Mouse (Mus musculus): ENCODE results near the gene Pafah1b1. TPM values are rescaled to one million over a fixed set of nuclear protein-coding genes. Genes with fewer than 3 reads are reported as not detected.

Pafah1b1 gene
- 10 to 100 TPM; 79.4 to 92.1 (median 81.5) TPM for polyA plus RNA-seq (2017; shearing (Covaris generic))

DNA sequence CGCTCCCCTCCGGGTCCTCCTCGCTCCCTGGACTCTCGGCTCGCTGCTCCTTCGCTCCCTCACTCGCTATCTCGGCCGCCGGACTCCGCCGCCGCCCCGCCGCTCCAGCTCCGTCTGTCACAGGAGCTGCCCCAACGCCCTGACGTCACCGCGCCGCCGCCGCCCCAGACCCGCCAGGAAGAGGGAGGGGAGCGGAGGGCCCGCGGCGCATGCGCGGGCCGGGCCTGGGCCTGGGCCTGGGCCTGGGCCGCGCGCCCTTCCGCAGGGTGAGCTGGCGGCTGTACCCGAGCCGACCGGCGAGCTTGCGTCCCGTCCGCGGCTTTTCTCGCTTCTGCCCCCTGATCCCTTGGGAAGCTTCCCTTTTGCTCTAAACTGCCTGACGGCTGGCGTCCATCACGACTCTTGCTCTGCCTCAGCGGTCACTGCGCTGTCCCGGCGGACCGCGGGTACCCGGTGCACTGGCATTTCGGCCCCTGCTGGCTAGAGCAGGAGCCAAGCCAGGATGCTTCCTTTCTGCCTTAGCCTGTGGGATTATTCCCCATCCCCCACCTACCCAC is at the start of gene Pafah1b1:
Gene Pafah1b1, minus strand, starts transcription at position 436 of the 557 bp plus-strand sequence.
- peak; percentile 79 for ATAC-seq

DNA sequence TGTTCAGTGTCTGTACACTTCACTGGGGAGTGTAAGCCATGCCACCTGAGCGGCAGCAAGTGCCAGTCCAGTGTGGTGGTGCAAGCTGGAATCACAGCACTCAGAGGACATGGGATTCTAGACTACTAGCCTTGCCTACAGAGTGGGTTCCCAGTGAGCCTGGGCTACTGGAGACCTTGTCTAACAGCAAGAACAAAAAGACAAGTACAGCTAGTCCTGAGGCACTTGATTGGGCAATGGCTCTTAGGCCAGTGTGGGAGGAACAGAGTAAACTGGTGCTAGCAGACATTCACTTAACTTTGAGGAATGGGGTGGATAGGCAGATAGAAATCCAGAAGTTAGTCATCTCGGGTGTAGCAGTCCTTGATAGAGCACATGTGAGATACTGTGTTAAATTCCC is 47.9 kb upstream of the Pafah1b1 start:
- no peak for ATAC-seq

DNA sequence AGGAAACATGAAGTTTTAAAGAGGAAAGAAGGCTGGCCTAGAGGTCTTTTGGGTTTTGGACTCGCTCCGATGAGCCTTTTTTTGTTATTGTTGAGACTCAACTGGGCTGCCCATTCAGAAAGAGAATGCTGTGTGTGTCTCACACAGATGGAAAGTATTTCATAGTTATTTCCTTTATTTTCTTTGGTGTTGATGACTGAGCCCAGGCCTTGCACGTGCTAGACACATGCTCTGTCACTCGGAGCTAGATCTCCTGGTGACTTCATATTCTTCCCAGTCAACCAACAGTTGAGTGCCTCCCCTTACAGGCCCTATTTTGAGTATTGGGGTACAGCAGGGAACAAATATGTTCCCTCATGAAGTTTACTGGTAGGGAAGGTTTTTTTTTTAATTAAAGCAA is 47.2 kb upstream of the Pafah1b1 start:
- ATAC-seq: no peak

DNA sequence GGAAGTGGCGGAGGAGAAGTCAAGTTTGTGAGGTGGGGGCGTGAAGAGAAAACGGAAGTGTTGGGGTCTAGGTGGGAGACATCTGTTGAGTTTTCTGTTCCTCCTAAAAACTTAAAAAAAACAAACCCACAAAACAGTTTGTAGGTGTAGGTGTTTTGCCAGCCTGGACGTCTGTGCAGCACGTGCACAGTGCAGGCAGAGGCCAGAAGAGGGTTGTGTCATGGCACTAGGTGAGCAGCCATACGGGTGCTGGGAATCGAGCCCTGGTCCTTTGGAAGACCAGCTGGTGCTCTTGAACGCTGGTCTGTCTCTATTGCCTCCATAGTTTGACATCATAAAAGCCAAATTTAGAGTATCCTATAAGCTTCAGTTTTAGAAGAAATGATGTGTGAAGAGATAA is 46.8 kb upstream of the Pafah1b1 start:
- ATAC-seq: no peak

DNA sequence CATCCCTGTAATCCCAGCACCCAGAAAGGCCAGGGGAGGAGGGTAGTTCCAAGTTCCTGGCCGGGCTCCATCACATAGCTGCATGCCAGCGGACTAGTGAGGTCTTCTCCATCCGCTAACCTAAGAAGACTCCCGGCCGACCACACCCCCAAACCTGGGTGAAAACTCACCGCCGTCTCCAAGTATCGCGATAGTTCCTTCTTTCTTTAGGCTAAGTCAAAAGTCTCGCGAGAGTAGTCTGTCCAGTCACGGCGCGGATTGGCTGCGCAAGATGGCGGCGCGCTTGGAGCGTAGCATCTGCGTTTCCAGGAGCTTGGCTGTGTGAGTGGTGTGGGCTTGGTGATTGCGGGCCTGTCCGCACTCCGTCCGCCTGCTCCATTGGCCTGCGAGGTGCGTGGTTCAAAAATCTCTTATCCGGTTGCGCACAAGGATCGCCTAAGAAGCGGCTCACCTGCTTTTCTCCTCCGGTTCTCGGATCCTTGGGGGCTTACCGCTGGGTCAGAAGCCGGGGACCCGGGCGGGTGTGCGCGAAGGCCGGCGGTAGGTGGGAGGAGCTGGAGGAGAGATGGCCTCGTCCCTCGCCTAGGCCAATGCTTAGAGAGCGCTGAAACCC is 46.2 kb upstream of the Pafah1b1 start, which contains the start of gene Mettl16:
Gene Mettl16, plus strand, starts transcription at position 236 of the 613 bp plus-strand sequence.
- peak; percentile 99 for ATAC-seq

DNA sequence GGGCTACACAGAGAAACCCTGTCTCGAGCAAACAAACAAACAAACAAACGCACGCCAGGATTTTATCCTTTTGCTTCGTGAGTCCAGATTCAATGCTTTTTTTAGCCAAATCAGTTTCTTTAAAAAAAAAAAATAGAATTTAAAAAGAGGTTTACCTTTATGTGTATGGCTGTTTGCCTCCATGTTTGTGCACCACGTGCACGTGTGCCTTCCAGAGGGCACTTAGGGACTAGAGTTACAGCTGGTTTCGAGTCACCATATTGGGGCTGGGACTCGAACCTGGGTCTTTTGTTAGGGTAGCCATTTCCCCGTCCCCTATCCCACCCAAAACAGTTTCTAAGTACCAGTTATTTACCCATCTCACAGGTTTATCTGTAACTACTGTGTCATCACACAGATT is 45.6 kb upstream of the Pafah1b1 start:
- no peak for ATAC-seq

DNA sequence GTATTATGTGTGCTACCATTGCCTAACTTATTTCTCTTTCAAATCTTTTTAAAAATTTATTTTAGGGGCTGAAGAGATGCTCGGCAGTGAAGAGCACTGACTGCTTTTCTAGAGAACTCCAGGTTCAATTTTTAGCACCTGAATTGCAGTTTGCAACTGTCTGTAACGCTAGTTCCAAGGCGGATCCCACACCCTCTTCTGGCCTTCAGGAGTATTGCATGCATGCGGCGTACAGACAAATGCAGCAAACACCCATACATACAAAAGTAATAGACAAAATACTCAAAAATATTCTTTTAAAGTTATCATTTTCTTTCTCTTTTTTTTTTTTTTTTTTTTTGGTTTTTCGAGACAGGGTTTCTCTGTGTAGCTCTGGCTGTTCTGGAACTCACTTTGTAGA is 43.6 kb upstream of the Pafah1b1 start:
- ATAC-seq: no peak

DNA sequence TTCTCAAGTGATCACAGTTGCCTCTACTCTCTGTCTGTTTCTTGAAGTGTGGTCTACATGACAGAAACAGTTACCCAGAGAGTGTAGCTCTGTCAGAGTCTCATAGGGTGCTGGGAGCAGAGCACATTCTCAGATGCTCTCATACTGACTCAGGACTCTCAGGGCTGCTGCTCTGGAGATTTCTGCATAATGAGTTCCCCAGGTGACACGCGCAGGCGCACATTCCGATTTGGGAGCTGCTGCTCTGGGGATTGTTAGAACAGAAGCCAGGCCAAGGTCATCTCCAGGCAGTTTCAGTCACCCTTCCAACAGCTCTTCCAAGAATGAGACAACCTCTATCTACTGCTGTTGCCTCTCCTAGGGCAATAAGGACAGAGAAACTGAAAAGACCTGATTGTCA is 43.0 kb upstream of the Pafah1b1 start:
- ATAC-seq: no peak

DNA sequence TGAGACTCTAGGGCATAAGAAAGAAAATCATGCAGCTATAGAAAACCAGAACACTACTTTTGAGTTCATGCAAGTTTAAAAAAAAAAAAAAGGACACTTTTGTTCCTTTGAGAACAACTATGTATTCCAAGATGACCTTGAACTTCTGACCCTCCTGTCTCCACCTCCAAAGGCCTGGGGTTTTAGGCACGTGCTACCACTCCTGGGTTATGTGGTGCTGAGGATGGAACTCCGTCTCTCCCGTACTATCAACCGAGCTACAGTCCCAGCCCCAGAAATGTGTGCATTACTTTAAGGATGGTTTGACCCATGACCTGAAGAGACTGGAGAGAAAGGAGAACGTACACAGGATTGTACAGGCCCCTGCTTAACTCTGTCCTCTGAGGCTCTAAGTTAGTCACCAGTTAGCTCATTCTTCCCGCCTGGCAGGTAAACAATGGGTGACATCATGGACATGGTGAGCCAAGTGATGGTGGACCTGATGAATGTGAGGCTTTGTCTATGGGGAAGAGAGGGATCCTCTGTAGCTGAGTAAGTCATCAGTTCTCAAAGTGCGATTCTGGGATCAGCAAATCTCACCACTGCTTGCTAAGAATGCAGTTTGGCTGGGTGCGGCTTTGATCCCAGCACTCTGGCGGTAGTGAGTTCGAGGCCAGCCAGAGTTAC is 39.6 kb upstream of the Pafah1b1 start:
- ATAC-seq: no peak

DNA sequence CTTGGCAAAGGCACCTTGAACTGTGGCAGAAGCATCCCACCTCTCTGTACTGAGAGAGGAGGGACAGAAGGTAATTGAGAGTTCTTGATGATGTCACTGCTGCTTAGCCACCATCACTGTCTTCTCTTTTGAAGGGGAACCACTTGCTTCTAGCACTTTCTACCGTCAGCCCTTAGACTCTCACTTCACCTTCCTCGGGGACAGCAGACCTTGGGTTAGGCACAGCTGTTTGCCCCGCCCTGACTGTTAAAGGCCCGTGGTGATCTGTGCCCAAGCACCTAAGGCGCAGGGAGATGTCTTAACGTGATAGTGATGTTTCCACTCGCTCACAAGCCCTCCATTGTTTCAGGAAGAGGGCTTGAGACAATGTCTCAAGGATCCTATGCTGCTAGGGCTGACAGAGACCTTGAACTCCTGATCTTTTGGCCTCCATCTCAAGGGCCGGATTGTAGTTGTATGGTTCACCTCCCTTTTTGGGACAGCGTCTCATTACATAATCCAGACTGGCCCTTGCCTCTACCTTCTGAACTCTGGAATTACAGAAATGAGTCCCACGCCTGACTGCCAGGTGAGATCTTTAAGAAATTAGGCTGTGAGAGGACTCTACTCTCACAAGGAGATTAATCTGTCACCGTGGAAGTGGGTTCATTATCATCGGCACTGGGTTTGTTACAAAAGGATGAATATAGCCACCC is 36.7 kb upstream of the Pafah1b1 start:
- no peak for ATAC-seq

DNA sequence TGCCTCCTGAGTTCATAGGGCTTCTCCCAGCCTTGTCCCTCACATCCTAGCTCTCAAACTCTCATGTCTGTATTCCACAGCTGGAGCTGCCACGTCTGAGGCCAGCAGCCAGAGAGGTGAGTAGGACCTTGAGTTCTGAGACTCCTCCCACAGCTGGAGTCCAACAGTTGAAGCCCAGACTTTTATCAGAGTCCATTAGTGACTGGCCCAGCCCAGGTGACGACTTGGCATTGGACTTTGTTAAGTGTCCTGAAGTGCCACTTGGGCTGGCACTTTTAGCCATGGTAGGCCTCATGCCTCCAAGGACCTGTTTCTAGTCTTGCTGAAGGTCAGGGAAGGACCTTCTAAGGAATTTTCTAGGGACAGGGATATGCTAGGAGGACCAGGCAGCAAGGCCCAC is 32.2 kb upstream of the Pafah1b1 start:
- no peak for ATAC-seq

DNA sequence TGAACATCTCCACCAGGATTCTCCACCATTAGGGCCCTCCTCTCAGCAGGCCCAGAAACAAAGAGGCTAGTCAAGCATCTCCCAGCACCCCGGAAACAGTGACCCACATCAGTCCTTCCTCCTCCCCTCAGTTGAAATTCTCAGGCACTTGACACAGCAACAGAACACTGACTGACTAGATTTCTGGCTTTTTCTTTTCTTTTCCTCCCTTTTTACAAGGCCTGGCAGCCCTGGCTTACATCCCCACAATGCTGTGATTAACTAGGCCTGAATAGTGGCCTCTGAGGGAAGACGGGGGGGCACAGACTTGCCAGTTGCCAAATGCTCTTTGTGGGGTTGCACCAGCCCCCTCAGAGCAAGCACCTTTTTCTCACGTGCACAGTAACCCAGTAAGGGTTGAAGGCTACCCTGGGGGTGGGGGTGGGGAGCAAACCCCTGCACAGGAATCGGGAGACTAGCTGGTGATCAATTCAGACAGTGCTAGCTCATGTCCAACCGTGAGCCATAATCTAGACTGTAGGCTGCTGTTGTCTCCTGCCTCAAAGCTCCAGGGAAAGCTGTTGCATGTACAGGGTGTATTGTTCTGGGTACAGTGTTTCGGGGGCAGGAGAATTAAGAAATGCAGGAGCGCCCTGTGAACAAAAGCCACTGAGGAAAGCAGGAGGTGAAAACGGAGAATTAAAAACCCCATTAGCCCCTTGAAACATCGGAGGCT is 27.0 kb upstream of the Pafah1b1 start:
- no peak for ATAC-seq

DNA sequence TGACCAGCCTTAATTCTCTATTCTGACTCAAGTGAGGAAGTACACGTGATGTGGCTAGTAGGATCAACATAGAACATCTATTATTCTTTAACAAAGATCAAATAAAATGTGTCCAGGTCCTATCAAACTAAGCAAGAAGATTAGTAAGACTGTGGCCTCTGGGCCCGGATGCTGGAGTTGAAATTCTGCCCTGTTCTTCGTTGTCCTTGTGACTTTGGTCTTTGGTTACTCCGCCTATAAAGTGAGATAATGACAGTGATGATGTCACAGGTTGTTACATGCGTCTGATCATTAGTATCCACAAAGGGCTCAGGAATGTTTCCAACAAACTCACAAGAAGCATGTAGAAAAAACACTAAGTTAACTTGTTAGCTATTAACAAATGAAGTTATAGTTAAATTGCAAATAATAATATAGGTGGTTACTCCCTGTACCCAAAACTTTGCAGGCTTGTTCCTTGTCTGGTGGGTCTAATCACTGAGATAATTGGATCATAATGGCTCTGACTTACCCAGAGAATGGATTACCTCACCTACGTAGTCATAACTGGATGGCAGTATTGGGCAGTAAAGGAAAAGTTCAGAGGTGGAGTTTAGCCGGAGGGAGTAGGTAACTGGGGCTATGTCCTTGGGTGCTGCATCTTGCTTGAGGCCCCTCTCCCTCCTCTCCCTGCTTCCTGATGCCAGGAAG is 26.3 kb upstream of the Pafah1b1 start:
- ATAC-seq: no peak

DNA sequence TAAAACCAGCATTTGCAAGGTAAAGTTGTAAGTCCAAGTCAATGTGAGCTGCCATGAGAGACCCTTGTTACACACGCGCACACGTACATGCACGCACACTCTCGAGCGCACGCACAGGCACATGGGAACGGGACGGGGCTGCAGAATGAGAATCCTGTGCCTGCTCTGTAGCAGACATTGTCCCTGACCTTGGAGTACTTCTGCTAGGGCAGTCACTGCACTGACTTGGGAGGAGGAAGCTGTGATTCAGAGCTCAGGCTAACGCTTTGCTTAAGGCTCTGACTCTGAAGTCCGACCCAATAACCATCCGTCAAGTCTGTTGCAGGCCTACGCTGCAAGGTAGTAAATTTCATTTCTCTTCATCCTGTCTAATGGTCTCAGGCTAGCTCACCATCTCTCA is 24.8 kb upstream of the Pafah1b1 start:
- ATAC-seq: no peak

DNA sequence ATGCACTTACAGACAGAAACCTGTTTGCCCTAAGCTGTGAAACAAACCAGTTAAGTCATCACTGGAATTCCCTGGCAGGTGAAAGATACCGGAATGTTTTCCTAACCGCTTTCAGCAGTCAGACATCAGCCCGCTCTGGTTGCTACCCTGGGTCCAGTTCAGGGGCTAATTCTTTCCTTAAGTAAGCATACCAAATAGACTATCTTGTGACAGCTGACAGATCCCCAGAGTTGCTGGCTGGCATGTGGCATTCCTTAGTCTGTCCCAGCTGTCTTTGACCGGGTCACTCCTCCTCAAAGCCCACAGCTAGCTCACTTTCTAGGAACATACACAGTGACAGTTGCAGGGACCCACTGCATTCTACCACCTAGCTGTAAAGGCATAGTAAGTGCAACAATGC is 23.6 kb upstream of the Pafah1b1 start:
- ATAC-seq: no peak

DNA sequence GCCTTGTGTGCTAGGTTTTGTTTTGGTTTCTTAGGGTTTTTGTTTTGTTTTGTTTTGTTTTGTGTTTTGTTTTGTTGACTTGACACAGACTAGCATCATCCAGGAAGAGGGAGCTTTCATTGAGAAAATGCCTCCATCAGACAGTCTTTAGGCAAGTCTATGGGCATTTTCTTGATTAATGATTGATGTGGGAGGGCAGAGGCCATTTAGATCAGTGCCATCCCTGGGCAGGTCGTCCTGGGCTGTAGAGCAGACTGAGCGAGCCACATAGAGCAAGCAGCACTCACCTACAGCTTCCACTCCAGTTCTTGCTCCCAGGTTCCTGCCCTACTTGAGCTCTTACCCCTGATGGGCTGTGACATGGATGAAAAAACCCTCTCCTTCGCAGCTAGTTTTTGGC is 13.4 kb upstream of the Pafah1b1 start:
- no peak for ATAC-seq

DNA sequence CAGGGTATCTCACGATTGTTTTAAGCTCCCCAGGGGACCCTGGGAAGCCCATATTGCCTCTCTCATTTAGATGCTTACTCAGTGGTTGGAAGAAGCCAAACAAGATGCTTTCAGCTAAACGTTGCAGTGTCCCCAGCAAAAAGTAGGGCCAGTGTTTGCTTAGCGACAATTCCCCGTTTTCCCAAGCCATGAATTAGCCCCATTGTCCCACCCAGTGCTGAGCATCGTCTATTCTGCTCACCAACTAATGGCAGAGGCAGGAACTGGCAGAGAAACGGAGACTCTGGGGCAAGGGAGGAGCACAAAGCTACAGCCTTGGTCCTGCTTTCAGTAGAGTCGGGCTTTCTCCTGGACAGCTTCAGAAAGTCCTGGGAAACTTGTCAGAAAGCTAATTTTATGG is 10.4 kb upstream of the Pafah1b1 start:
- ATAC-seq: no peak

DNA sequence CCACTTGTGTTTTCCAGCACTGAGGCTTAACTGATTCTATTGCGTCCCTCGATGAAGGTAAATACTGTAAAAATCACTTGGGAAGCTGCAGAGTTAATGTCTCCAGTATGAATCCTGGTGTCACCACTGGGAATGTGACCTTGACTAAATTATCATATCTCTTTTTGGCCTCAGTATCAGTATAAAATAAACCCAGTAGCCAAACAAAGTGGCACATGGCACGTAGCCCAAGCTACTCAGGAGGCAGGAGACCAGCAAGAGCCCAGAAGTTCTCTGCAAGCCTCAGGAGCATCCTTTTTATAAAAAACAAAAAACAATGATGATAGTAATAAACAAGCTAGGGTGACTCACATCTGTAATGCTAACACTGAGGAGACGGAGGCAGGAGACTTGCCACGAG is 711 bp upstream of the Pafah1b1 start:
- no peak for ATAC-seq

DNA sequence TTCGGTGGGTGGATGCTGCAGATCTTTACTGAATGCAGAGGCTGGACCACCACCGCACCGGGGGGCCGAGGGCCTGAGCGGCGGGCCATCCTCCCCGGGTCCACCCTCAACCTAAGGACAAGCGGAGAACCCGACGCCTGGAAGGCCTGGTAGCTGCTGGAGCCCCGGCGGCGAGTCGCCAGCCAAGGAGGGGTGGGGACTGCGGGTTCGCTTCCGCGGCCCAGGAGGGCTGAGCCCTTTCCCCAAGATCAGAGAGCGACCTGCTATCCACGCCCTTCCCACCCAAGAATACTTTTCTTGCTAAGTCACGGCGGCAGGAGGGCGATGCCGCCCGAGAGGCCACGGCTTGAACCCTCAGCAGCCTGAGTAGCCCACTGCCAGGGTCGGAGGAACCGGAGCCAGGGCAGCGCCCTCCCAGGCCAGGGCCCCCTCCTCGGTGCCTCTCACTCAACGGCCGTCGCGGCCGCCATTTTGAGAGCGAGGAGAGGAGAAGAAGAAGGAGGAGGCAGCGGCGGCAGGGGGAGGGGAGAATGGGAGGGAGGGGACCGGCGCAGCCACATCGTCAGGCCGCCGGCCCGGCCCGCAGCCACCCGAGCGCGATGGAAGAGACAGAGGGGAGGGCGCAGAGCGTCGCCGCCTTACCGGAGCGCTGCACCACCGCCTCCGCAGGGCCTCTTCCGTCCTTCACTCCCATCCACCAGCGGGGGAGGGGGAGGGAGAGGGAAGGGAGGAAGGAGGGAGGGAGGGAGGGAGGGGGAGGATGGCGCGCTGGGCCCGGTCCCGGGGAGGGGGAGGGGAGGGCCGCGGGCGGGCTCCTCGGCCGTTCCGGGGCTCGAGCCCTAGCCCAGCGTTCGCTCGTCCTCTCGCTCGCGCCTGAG is 874 bp downstream of the Pafah1b1 start:
- ATAC-seq: peak; percentile 71

DNA sequence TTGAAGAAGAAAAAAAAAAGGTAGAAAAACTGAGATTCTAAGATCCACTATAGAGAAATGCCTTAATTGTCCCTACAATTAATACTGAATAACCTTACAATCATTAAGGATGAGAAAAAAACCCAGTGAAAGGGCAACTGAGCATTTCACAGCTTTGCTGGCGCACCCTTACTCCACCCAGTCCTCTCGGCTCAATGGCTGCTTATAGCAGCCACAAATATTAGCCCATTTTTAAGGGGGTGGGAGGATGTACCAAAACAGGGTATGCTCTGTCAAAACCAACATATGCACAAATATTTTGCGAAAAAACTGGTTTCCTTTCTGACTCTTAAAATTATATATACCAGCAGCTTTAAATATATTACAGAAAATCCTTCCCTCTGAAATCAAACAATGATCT is 2.5 kb downstream of the Pafah1b1 start:
- no peak for ATAC-seq

DNA sequence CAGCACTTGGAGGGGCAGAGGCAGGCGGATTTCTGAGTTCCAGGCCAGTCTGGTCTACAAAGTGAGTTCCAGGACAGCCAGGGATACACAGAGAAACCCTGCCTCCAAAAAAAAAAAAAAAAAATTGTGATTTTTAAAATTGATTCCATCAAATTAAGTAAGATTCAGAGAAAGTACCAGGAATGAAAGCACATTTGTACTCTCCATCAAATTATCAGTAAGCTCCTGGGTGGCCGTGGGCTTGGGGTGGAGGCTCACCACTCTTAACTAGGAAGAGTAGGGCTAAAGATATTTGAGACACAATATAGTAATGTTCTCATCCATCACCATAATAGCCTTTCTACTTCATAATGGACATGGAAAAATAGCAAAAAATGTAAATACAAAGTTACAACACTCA is 3.3 kb downstream of the Pafah1b1 start:
- no peak for ATAC-seq
